Mouse (Mus musculus) megakaryocyte, embryonic 14.5 days (primary cell): Measurements from ENCODE around the gene Dnah2.

ENCODE experiments used
- FLI1 ChIP-seq: IDR thresholded peaks from 2 replicates; pipeline ENCODE4 v1.6.1; 2012; ENCODE audit warnings: low read length, inconsistent platforms, mixed read lengths
- GATA1 ChIP-seq: IDR thresholded peaks from 3 replicates; pipeline ENCODE4 v1.6.1; 2012; ENCODE audit warnings: mixed read lengths, low read length, inconsistent platforms, borderline replicate concordance

DNA sequence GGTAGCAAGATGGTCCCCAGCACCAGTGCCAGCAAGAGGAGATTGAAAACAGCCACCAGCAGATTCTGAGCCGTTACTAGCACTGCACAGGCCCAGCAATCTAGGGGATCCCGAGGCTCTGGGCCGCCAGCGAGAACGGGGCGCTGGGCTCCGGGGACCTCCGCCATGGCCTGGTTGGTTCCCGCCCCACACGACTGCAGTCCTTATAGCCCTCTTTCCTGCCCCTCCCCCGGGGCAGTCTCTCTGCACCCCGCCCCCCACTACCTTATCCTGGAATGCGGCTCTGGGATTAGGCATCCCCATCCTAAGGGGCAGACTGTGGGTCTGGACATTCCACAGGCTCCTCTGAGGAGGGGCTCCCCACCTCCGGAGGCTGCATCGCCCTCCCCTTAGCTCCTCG is 150.9 kb downstream of the Dnah2 start, which contains the start of gene Tmem88:
- TF ChIP-seq GATA1: no peak
- TF ChIP-seq FLI1: no peak
